Mouse (Mus musculus): ENCODE results near the gene Simc1. TPM values are rescaled to one million over a fixed set of nuclear protein-coding genes. Genes with fewer than 3 reads are reported as not detected.
A peak's percentile ranks its signal among the peaks of the same experiment; 100 is the strongest.
"Not testable (repeated sequence)": the region's sequence is repeated elsewhere in the genome, so short reads cannot be mapped to it uniquely, and the experiment has no call there.

Simc1 gene
- polyA plus RNA-seq, 1 experiment from 2014 or later = 23.3 TPM

DNA sequence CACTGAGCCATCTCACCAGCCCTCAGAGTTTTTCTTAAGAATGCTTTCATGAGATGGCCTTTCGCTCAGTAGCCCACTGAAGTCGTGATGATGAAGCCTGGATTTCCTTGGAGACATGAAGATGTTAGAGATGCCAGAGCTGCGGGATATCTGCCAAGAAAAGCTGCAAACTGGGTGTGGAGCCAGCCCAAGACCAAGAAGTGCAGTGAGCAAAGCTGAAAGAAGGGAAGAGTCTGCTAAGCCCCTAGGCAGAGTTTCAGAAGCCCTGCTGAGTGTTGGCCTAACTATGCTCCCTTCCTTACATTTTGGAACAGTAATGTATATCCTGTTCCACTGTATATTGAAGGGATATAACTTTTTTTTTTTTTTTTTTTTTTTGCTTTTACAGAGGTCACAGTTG, 24.3 kb upstream of the Simc1 start:
- Histone ChIP-seq H3K4me2 (ENCODE audit: low read depth, severe bottlenecking) (no peak overlapping the region), H3K4me1 (ENCODE audit: control insufficient read depth, insufficient read depth, low read length) (no peaks in the 10 kb centered on the region), H3K4me3 (ENCODE audit: low read depth, low read length) (no peak overlapping the region), H3K36me3 (ENCODE audit: control insufficient read depth, insufficient read depth, low read length) (no peaks in the 10 kb centered on the region), H3K9me3 (ENCODE audit: control insufficient read depth, low read length) (no peaks in the 10 kb centered on the region), H3K27ac (replicated peaks; ENCODE audit: low read depth, low read length) (no peak overlapping the region), H3K27me3 (ENCODE audit: control insufficient read depth, insufficient read depth, low read length) (no peaks in the 10 kb centered on the region), H3K9ac (ENCODE audit: low read length) (no peak overlapping the region)
- DNase-seq (ENCODE audit: low spot score) = no peak
- WGBS = 64% methylated on average over 3 of the region's 3 CpGs
- ATAC-seq (ENCODE audit: insufficient number of reproducible peaks, low FRiP score, low TSS enrichment, low read depth) = no peak

- H3K4me2 ChIP-seq (ENCODE audit: low read depth, severe bottlenecking) = no peak overlapping the region
- no peaks in the 10 kb centered on the region for H3K36me3 ChIP-seq (ENCODE audit: control insufficient read depth, insufficient read depth, low read length)
- no peaks in the 10 kb centered on the region for H3K9me3 ChIP-seq (ENCODE audit: control insufficient read depth, low read length)
- H3K4me1 ChIP-seq (ENCODE audit: control insufficient read depth, insufficient read depth, low read length) = no peaks in the 10 kb centered on the region
- DNase-seq (ENCODE audit: low spot score) (no peak), ATAC-seq (ENCODE audit: insufficient number of reproducible peaks, low FRiP score, low TSS enrichment, low read depth) (no peak)
- H3K4me3 ChIP-seq (ENCODE audit: low read depth, low read length) = no peak overlapping the region
- WGBS = 90% methylated on average over 14 of the region's 14 CpGs
- H3K27ac ChIP-seq (replicated peaks; ENCODE audit: low read depth, low read length) = no peak overlapping the region
- H3K27me3 ChIP-seq (ENCODE audit: control insufficient read depth, insufficient read depth, low read length) = no peaks in the 10 kb centered on the region
- H3K9ac ChIP-seq (ENCODE audit: low read length) = no peak overlapping the region
Measured at GRCm38 (mm10) chr13:54481498-54481897, 22.1 kb upstream of the Simc1 start.

GRCm38 (mm10) chr13:54490411-54490810, 13.2 kb upstream of the Simc1 start:
- no peaks in the 10 kb centered on the region for H3K9me3 ChIP-seq (ENCODE audit: control insufficient read depth, low read length)
- no peak overlapping the region for H3K4me2 ChIP-seq (ENCODE audit: low read depth, severe bottlenecking)
- no peaks in the 10 kb centered on the region for H3K27me3 ChIP-seq (ENCODE audit: control insufficient read depth, insufficient read depth, low read length)
- no peak overlapping the region for H3K9ac ChIP-seq (ENCODE audit: low read length)
- H3K36me3 ChIP-seq (ENCODE audit: control insufficient read depth, insufficient read depth, low read length) = no peaks in the 10 kb centered on the region
- ATAC-seq (ENCODE audit: insufficient number of reproducible peaks, low FRiP score, low TSS enrichment, low read depth) (no peak), DNase-seq (ENCODE audit: low spot score) (no peak)
- 79% methylated on average over 5 of the region's 5 CpGs for WGBS
- H3K27ac ChIP-seq (replicated peaks; ENCODE audit: low read depth, low read length) = no peak overlapping the region
- no peaks in the 10 kb centered on the region for H3K4me1 ChIP-seq (ENCODE audit: control insufficient read depth, insufficient read depth, low read length)
- no peak overlapping the region for H3K4me3 ChIP-seq (ENCODE audit: low read depth, low read length)

DNA sequence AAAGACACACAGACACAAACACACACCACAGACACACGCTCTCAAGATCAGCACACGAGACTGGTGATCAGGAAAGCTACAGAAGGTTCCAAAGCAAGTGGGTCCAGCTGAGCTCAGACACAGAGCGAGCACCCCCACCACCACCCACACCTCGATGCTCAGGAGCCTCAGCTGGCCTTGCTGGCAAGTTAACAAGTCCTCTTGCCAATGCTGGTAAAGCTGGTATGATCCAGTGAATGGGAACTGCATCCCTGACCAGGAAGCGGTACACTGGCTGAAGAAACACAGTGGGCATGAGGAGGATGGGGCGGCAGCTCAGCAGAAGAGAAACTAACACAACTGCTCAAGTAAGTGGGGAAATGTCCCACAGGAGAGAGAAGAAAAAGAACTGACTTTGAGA, 12.2 kb upstream of the Simc1 start:
- Histone ChIP-seq H3K4me3 (ENCODE audit: low read depth, low read length) (no peak overlapping the region), H3K36me3 (ENCODE audit: control insufficient read depth, insufficient read depth, low read length) (no peaks in the 10 kb centered on the region), H3K9ac (ENCODE audit: low read length) (no peak overlapping the region), H3K9me3 (ENCODE audit: control insufficient read depth, low read length) (no peaks in the 10 kb centered on the region), H3K27ac (replicated peaks; ENCODE audit: low read depth, low read length) (no peak overlapping the region), H3K4me1 (ENCODE audit: control insufficient read depth, insufficient read depth, low read length) (no peaks in the 10 kb centered on the region), H3K27me3 (ENCODE audit: control insufficient read depth, insufficient read depth, low read length) (no peaks in the 10 kb centered on the region), H3K4me2 (ENCODE audit: low read depth, severe bottlenecking) (no peak overlapping the region)
- 89% methylated on average over 6 of the region's 6 CpGs for WGBS
- DNase-seq (ENCODE audit: low spot score) (no peak), ATAC-seq (ENCODE audit: insufficient number of reproducible peaks, low FRiP score, low TSS enrichment, low read depth) (no peak)

DNA sequence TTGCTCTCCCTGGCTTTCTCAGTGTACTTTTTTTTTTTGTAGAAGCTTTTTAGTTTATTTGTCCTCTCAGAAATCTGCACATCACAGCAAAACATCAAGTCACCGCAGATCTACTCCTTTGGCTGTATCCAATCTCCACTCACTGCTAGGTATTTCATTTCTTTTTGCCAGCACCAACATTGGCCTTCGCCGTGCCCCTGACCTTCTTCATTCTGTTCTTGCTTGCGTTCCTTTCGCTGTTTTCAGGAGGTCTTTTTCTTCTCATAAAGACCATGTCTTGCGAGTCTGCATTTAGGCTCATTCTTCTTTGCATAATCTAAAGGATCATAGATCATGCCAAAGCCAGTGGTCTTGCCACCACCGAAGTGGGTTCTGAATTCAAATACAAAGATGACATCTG, 4.0 kb upstream of the Simc1 start:
- not testable (repeated sequence) for H3K4me1 ChIP-seq (ENCODE audit: control insufficient read depth, insufficient read depth, low read length); H3K27me3 ChIP-seq (ENCODE audit: control insufficient read depth, insufficient read depth, low read length); H3K4me3 ChIP-seq (ENCODE audit: low read depth, low read length); H3K4me2 ChIP-seq (ENCODE audit: low read depth, severe bottlenecking); H3K9me3 ChIP-seq (ENCODE audit: control insufficient read depth, low read length); H3K36me3 ChIP-seq (ENCODE audit: control insufficient read depth, insufficient read depth, low read length); H3K27ac ChIP-seq (replicated peaks; ENCODE audit: low read depth, low read length); ATAC-seq (ENCODE audit: insufficient number of reproducible peaks, low FRiP score, low TSS enrichment, low read depth); DNase-seq (ENCODE audit: low spot score); H3K9ac ChIP-seq (ENCODE audit: low read length)
- 95% methylated on average over 7 of the region's 7 CpGs for WGBS

GRCm38 (mm10) chr13:54501352-54501751, 2.2 kb upstream of the Simc1 start:
- ATAC-seq (ENCODE audit: insufficient number of reproducible peaks, low FRiP score, low TSS enrichment, low read depth) (no peak), DNase-seq (ENCODE audit: low spot score) (no peak)
- no peak overlapping the region for H3K27ac ChIP-seq (replicated peaks; ENCODE audit: low read depth, low read length)
- H3K4me1 ChIP-seq (ENCODE audit: control insufficient read depth, insufficient read depth, low read length) = 0 out of 2 replicates have a peak, but pooled peaks cover 2% of the 10 kb centered on the region
- H3K4me3 ChIP-seq (ENCODE audit: low read depth, low read length) = no peak overlapping the region
- 67% methylated on average over 2 of the region's 2 CpGs for WGBS
- H3K4me2 ChIP-seq (ENCODE audit: low read depth, severe bottlenecking) = no peak overlapping the region
- H3K9ac ChIP-seq (ENCODE audit: low read length) = no peak overlapping the region
- no peaks in the 10 kb centered on the region for H3K36me3 ChIP-seq (ENCODE audit: control insufficient read depth, insufficient read depth, low read length)
- no peaks in the 10 kb centered on the region for H3K27me3 ChIP-seq (ENCODE audit: control insufficient read depth, insufficient read depth, low read length)
- H3K9me3 ChIP-seq (ENCODE audit: control insufficient read depth, low read length) = no peaks in the 10 kb centered on the region

DNA sequence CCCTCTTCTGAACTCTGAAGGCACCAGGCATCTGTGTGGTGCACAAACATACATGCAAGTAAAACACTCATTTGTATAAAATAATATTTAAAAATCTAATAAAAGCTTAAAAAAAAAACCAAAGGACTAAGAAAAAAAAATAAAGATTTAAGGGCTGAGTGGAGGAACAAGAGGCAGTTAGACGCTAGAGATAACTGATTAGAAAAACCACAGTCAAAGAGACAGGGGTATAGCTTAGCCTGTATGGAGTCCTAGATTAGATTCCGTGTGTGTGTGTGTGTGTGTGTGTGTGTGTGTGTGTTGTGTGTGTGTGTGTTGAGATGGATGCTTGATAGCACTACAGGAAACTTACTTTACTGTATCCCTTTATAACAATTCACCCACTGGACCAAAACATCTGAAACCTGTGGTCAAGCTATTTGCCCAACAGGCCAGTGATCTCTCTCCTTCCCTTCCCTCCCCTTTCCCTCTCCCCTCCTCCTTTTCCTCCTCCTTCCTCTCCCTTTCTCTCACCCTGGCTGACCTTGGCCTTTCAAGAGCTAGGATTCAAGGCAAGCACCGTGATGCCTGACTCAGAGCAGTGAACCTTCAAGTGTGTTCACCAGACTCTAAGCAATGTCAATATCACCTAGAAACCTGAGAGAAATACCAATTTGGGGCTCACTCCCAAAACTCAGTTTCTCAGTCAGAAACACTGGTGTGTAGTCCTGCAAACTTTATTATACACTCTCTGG, 1.5 kb upstream of the Simc1 start:
- Histone ChIP-seq H3K9me3 (ENCODE audit: control insufficient read depth, low read length) (no peaks in the 10 kb centered on the region), H3K4me2 (ENCODE audit: low read depth, severe bottlenecking) (no peak overlapping the region), H3K27ac (replicated peaks; ENCODE audit: low read depth, low read length) (no peak overlapping the region), H3K36me3 (ENCODE audit: control insufficient read depth, insufficient read depth, low read length) (no peaks in the 10 kb centered on the region), H3K27me3 (ENCODE audit: control insufficient read depth, insufficient read depth, low read length) (no peaks in the 10 kb centered on the region), H3K4me3 (ENCODE audit: low read depth, low read length) (no peak overlapping the region), H3K4me1 (ENCODE audit: control insufficient read depth, insufficient read depth, low read length) (0 out of 2 replicates have a peak, but pooled peaks cover 2% of the 10 kb centered on the region), H3K9ac (ENCODE audit: low read length) (no peak overlapping the region)
- ATAC-seq (ENCODE audit: insufficient number of reproducible peaks, low FRiP score, low TSS enrichment, low read depth) = no peak
- DNase-seq (ENCODE audit: low spot score) = no peak
- WGBS = 65% methylated on average over 3 of the region's 3 CpGs

- Histone ChIP-seq H3K9me3 (ENCODE audit: control insufficient read depth, low read length) (no peaks in the 10 kb centered on the region), H3K4me3 (ENCODE audit: low read depth, low read length) (peak overlapping the region; percentile 75), H3K4me1 (ENCODE audit: control insufficient read depth, insufficient read depth, low read length) (0 out of 2 replicates have a peak, but pooled peaks cover 2% of the 10 kb centered on the region), H3K27ac (replicated peaks; ENCODE audit: low read depth, low read length) (peak overlapping the region; percentile 59; the same call in 1 of the 2 replicates), H3K27me3 (ENCODE audit: control insufficient read depth, insufficient read depth, low read length) (no peaks in the 10 kb centered on the region), H3K9ac (ENCODE audit: low read length) (no peak overlapping the region), H3K4me2 (ENCODE audit: low read depth, severe bottlenecking) (peak overlapping the region; percentile 91), H3K36me3 (ENCODE audit: control insufficient read depth, insufficient read depth, low read length) (no peaks in the 10 kb centered on the region)
- under 1% methylated on average over 14 of the region's 14 CpGs for WGBS
- ATAC-seq (ENCODE audit: insufficient number of reproducible peaks, low FRiP score, low TSS enrichment, low read depth) (peak; percentile 76), DNase-seq (ENCODE audit: low spot score) (no peak)
Measured at GRCm38 (mm10) chr13:54503278-54503603, 338 bp upstream of the Simc1 start.
